Mouse (Mus musculus): Measurements from ENCODE around the gene 2310007B03Rik.
"Not testable (repeated sequence)": the region's sequence is repeated elsewhere in the genome, so short reads cannot be mapped to it uniquely, and the experiment has no call there.

Gene 2310007B03Rik

GRCm38 (mm10) chr1:93160501-93161133 is at the start of gene 2310007B03Rik:
Gene 2310007B03Rik (minus strand): TSS chr1:93160948.
- DNase-seq (ENCODE audit: low spot score), result no peak

GRCm38 (mm10) chr1:93210213-93210641 is 49.5 kb upstream of the 2310007B03Rik start:
- peak; percentile 51 for DNase-seq (ENCODE audit: low spot score)

- DNase-seq (ENCODE audit: low spot score), result no peak
Measured at GRCm38 (mm10) chr1:93207536-93208064, 46.9 kb upstream of the 2310007B03Rik start.

- peak; percentile 53 for DNase-seq (ENCODE audit: low spot score)
Measured at GRCm38 (mm10) chr1:93206277-93206970, 45.7 kb upstream of the 2310007B03Rik start.

GRCm38 (mm10) chr1:93197916-93198315 is 37.2 kb upstream of the 2310007B03Rik start:
- DNase-seq (ENCODE audit: low spot score), result no peak

DNA sequence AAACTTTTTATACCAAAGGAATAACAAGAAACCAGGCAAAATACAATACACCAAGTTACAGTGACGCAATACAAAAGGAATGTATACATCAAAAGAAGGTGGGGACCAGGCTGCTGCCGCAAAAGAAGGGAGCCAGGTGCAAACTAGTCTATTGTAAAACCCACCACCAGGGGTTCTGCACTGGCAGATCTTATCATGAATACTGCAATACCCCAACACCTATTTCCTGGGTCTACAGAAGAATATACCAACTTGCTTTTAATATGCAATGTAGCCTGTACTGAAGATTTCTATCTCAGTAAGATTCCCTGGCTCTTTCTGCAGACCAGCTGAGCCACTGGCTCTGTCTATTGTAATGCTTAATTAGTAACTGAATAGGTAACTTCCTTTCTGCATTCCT is 36.7 kb upstream of the 2310007B03Rik start:
- DNase-seq (ENCODE audit: low spot score), result not testable (repeated sequence)

DNA sequence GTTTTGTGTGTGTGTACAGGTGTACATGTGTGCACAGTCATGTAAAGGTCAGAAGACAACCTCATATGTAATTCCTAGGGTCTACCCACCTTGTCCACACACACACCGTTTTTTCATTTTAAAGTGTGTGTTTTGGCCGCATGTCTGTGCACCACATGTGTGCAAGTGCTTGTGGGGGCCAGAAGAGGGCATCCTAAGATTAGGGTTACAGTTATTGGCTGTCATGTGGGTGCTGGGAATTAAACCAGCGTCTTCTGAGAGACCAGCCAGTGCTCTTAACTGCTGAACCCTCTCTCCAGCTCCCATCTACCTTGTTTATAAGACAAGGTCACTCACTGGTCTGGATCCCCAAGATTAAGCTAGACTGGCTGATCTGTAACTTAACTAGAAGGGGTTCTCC is 34.2 kb upstream of the 2310007B03Rik start:
- no peak for DNase-seq (ENCODE audit: low spot score)

- no peak for DNase-seq (ENCODE audit: low spot score)
Measured at GRCm38 (mm10) chr1:93190726-93191305, 30.1 kb upstream of the 2310007B03Rik start.

DNA sequence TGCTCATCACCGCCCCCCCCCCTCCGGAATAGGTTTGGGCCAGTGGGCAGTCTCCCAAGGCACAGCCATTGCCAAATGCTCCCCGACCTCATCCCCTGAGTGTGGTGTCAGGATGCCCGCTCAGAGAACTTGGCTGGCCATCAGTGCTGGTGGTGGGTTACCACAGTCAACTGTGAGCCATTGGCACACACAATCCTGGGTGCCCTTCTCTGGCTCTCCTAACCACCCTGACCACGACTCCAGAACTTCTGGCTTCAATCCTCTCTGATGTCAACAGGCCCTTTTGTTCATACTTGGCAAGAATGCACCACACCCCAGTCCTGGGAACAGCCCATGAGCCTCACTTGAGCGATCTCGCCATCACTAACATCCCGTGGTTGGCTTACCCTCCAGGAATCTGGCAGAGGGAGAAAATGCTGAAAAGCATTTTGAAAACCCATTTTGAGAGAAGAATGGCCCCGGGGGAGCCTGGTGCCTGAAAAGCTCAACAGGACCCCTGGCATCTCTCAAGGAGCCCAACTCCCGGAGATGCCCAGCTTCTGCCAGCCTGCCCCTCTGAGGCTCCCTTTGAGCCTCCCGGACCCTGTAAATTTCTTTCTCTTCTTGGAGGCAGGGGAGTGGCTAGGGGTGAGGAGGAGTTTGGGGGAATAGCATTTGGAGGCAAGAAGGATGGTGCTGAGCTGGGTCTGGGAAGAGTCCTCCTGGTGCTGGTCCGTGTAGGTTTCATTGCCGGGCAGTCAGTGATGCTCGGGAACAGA is 23.5 kb upstream of the 2310007B03Rik start:
- no peak for DNase-seq (ENCODE audit: low spot score)

- DNase-seq (ENCODE audit: low spot score), result no peak
Measured at GRCm38 (mm10) chr1:93182281-93182680, 21.5 kb upstream of the 2310007B03Rik start.

DNA sequence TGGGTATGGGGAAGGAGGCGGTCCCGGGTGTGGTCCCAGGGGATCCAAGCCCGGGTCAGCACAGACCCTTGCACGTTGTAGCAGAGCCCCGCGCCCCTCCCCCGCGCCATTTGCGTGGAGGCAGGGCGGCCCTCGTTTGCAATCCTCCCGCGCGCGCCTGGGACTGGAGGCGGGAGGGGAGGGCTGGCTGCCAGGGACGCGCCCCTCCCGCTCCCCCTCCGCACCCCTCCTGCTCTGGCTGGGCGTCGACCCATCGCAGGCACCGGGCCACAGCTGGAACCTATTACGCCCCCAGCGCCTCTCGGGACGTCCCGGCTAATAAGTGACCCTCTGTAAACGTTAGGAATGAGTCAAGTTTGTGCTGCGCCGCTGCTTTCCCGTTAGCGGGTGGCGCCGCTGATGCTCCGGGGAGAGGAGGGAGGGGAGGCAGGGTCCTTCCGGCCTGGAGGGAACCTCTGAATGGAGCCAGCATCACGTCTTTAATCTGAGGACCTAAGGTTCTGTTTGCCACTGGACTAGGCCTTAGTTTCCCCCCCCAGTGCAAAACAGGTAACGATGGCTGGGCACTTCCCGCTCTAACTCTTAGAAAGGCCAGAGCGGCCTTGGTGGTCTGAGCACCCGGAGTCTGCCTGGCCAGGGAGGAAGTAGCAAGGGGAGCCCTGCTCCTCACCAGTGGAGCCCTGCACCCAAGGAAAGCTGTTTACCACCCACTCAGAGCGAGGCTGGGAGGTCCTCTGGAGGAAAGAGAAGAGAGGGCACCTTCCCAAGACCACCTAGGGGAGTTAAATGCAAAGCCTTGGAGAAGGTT is 16.0 kb upstream of the 2310007B03Rik start:
- peak; percentile 71 for DNase-seq (ENCODE audit: low spot score)

GRCm38 (mm10) chr1:93175849-93176248 is 15.1 kb upstream of the 2310007B03Rik start:
- DNase-seq (ENCODE audit: low spot score), result peak; percentile 30

GRCm38 (mm10) chr1:93174399-93174798 is 13.7 kb upstream of the 2310007B03Rik start:
- peak; percentile 97 for DNase-seq (ENCODE audit: low spot score)

DNA sequence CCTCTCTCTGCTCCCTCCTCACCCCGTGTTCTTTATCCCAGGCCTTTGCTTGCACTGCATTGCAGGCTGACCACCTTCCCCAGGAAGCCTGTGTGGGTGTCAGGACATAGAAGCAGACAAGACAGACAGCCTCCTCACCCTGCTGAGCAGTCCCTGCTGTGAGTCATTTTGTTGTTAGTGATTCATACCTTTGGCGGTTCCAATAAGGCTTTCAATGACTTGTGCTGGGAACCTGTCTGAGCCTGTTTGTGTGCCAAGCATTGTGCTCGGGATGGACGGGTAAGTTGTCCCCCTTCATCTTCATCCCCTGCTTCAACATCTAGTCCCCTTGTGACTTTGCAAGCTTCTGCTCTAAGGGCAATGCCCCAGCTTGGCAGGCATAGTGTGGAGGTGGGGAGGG is 12.9 kb upstream of the 2310007B03Rik start:
- DNase-seq (ENCODE audit: low spot score), result no peak

- peak; percentile 64 for DNase-seq (ENCODE audit: low spot score)
Measured at GRCm38 (mm10) chr1:93168295-93168775, 7.6 kb upstream of the 2310007B03Rik start, which contains the start of gene Crocc2. Gene Crocc2 (plus strand): TSS chr1:93168725.

DNA sequence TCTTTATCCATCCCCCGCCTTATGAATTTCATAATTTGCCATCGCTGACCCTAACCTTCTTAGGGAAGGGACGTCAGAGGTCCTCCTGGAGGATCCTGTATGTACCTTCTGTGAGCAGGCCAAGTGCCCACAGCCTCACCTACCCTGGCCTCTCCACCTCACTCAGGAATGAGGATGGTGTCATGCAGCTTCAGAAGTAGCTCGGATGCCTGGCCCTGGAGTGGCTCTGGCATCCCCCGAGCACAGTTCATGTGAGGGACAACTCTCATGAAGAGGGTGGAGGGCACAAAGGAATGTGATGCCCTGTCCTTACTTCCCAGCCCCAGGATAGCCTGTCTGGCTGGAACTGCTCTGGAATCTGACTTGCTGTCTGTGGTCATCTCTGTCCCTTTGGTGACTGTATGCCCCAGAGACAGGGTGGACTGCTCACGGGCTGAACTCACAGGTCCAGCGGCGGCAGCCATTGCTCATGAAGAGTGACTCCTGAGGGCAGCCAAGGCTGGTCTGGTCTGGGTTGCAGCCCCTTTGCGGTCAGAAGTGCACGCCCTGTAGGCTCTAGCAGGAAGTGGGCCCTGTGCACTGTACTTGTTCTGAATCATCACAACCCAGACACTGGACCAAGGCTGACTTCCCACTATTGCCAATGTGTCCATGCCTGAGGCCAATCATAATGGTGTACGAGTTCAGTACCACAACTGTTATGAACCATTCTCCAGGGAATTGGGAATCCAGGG is 5.8 kb upstream of the 2310007B03Rik start:
- DNase-seq (ENCODE audit: low spot score), result no peak

GRCm38 (mm10) chr1:93165447-93165846 is 4.7 kb upstream of the 2310007B03Rik start:
- DNase-seq (ENCODE audit: low spot score), result no peak

GRCm38 (mm10) chr1:93162588-93162987 is 1.8 kb upstream of the 2310007B03Rik start:
- DNase-seq (ENCODE audit: low spot score), result no peak

DNA sequence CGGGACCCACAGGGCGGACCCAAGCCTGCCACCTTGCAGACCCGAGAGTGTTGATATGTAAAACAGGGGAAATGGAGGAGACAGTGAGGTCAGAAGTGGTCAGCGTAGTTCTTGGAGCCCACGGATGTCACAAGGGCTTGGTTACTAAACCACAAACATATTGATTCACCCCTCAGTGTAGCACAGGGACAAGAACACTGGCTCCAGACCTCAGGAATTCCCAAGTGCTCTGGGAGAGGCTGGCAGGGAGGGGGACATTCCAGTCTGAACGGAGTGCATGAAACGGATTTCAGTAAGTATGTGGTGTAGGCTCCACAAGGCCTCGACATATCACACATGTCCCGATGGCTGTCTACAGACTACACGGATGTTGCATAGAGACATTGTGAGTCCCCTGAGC is 1.2 kb upstream of the 2310007B03Rik start:
- DNase-seq (ENCODE audit: low spot score), result no peak

DNA sequence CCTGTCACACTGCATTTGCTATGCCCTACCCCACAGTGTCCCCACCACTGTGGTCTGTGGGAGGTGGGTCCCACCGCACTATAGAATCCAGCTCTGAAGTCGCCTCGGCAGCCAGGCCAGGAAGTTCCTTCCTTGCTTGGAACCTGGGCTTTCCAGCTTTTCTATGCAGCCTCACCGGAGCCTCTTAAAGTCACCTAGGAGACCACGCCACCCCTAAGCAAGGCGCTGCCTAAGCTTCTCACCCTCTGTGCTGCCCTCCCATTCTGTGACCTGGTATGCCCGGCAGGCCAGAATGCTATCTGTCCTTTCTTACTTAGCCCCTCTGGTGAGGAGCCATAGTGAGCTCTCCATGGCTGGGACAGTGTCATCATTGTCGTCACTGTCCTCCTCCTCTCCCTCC is 602 bp upstream of the 2310007B03Rik start:
- DNase-seq (ENCODE audit: low spot score), result no peak

Measured in retina, embryonic 14.5 days (tissue).